Mouse (Mus musculus): Measurements from ENCODE around the gene Pik3r6. TPM values are rescaled to one million over a fixed set of nuclear protein-coding genes. Genes with fewer than 3 reads are reported as not detected.

The Pik3r6 gene
- total RNA-seq, 1 experiment from 2014 or later = 13.9 TPM

Other genes with a start within 250 kb of the Pik3r6 start
- 0.32 TPM in 1 of 3 replicates, not detected in the others for gene Ntn1, start 102.2 kb upstream of the Pik3r6 start, total RNA-seq (2017)
- gene Pik3r5, start 70.9 kb upstream of the Pik3r6 start, total RNA-seq (2017) = 66.2 to 140 TPM (median 84.0 TPM) in 3 replicates
- gene Mfsd6l, start 53.2 kb downstream of the Pik3r6 start, total RNA-seq (2017) = 0.11 to 1.2 TPM (median 0.48 TPM) in 3 replicates
- 0.96 TPM in 1 of 3 replicates, not detected in the others for gene Ccdc42, start 84.0 kb downstream of the Pik3r6 start, total RNA-seq (2017)
- 0.11 to 1.4 TPM (median 0.76 TPM) in 3 replicates for gene Myh10, start 188.5 kb downstream of the Pik3r6 start, total RNA-seq (2017)

Data from monocyte, adult 5-6 weeks (primary cell).